Mouse (Mus musculus) liver, adult 2 months (tissue): ENCODE data around the gene Cdkn2a.

Source experiments
- CTCF ChIP-seq: fragments of 200-500 bp; IDR thresholded peaks from 2 replicates; pipeline ENCODE4 v1.5.1; 2011; ENCODE audit warnings: low read depth, low read length, control low read depth
- POLR2A ChIP-seq: fragments of 200-500 bp; IDR thresholded peaks from 2 replicates; pipeline ENCODE4 v1.6.1; 2011; ENCODE audit warnings: low read length, control low read depth; ENCODE audit not compliant: insufficient read depth; ENCODE audit errors: extremely low read depth

DNA sequence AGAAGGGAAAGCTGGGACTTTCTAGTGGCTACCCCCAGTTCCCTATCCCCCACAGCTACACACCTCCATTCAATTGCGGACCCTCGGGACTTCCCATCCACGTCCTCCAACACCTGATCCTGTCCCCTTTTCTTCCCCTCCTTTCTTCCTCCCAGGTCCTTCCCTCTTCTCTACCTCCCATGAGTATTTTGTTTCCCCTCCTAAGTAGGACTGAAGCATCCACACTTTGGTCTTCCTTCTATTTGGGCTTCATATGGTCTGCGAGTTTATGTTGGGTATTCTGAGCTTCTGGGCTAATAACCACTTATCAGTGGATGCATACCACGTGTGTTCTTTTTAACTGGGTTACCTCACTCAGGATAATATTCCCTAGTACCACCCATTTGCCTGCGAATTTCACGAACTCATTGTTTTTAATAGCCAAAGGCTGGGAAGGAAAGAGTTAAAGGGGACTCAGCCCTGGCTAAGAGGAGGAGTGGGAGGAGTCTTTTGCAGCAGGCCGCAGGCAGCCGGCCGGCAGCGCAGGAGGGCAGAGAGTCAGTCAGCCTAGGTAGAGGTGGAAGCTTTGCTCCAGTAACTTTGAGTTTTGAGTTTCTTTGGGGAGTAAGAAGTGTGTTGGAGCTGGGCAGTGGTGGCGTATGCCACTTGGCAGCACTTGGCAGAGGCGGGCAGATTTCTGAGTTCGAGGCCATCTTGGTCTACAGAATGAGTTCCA, 9.0 kb upstream of the Cdkn2a start:
- TF ChIP-seq CTCF (no peak), POLR2A (no peak)
